Comparison of ENCODE assay signal across 9 mouse cellular contexts in genomic region chr7:143004727-143005343, GRCm38 (mm10). TPM values are rescaled to one million over a fixed set of nuclear protein-coding genes. Genes with fewer than 3 reads are reported as not detected.
DNase-seq lines count a peak whose midpoint lies in the region; ATAC-seq and TF ChIP-seq lines count a peak whose summit lies in the region.
"Had no signal": no experiment of that assay in that cellular context is flagged by ENCODE, and none has a peak within 500 bp of the region (broad histone marks: within the 10 kb centered on the region; RNA-seq: fewer than 3 reads in every experiment).

TSS of gene Tspan32 (plus strand) at chr7:143005046.

- TF ChIP-seq CTCF in olfactory bulb, adult 2 months (IDR thresholded peaks at IDR 0.05; ENCODE audit: insufficient read depth, low read depth, low read length) = no peak
- TF ChIP-seq CTCF in layer of hippocampus, adult 2 months (conservative IDR thresholded peaks at IDR 0.05) = no peak

- ATAC-seq in liver, embryonic 11.5 days (replicated peaks; ENCODE audit: low FRiP score) = peak; percentile 78

- 36% methylated on average over 4 of the region's 4 CpGs for WGBS in liver, embryonic 11.5 days
- WGBS in olfactory bulb, adult 2 months = 81% methylated on average over 4 of the region's 4 CpGs

- H3K36me3 ChIP-seq in liver, embryonic 11.5 days (ENCODE audit: control insufficient read depth, insufficient read depth, low read length) = no peaks in the 10 kb centered on the region

- peak within 1 kb of the TSS; percentile 60 for H3K4me3 ChIP-seq in liver, embryonic 11.5 days (ENCODE audit: low read depth, low read length)
- H3K4me3 ChIP-seq in olfactory bulb, adult 2 months (ENCODE audit: insufficient read depth, low read depth, low read length) = no peak within 1 kb of the TSS
- no peak within 1 kb of the TSS for H3K4me3 ChIP-seq in layer of hippocampus, adult 2 months

- H3K9ac ChIP-seq in liver, embryonic 11.5 days (ENCODE audit: low read depth, low read length) = peak within 1 kb of the TSS; percentile 87

- H3K9me3 ChIP-seq in liver, embryonic 11.5 days (ENCODE audit: control insufficient read depth, low read length) = no peaks in the 10 kb centered on the region

- DNase-seq in CD8-positive naive resting alpha-beta T cell, adult 2 months (ENCODE audit: low read depth in 2 of 2, low spot score in 2 of 2) = peak; percentile 39 to 56
- peak; percentile 72 for DNase-seq in T-cell, adult 2 months (ENCODE audit: low spot score)
- DNase-seq in liver, embryonic 11.5 days (ENCODE audit: low spot score) = peak; percentile 73
- DNase-seq in adrenal gland, adult 2 months = no peak
- DNase-seq in layer of hippocampus, adult 2 months (ENCODE audit: low spot score in 2 of 2) = no peak
- DNase-seq in cerebellum, postnatal 36 days = no peak
- DNase-seq: cerebellum, postnatal 25 days; kidney, postnatal 36 days had no signal

- H3K27me3 ChIP-seq in liver, embryonic 11.5 days (replicated peaks; ENCODE audit: control insufficient read depth, insufficient read depth, low read length) = no peaks in the 10 kb centered on the region

- H3K4me2 ChIP-seq in liver, embryonic 11.5 days = peak within 1 kb of the TSS; percentile 90

- peak within 1 kb of the TSS; percentile 100 for H3K27ac ChIP-seq in liver, embryonic 11.5 days (ENCODE audit: low read depth, low read length)
- H3K27ac ChIP-seq in olfactory bulb, adult 2 months (ENCODE audit: insufficient read depth, low read depth, low read length) = no peak within 1 kb of the TSS
- no peak within 1 kb of the TSS for H3K27ac ChIP-seq in layer of hippocampus, adult 2 months

- TF ChIP-seq POLR2A in olfactory bulb, adult 2 months (IDR thresholded peaks at IDR 0.05; ENCODE audit: insufficient read depth, low read depth, low read length) = no peak

- peaks cover 38% of the 10 kb centered on the region for H3K4me1 ChIP-seq in liver, embryonic 11.5 days (replicated peaks; ENCODE audit: control insufficient read depth, insufficient read depth, low read length)
- peaks cover 22% of the 10 kb centered on the region for H3K4me1 ChIP-seq in olfactory bulb, adult 2 months (ENCODE audit: control insufficient read depth, insufficient read depth, low read length)

RNA-seq across cellular contexts. Expression of gene Tspan32, which starts in this region (rescaled TPM):
- polyA plus RNA-seq in liver, embryonic 11.5 days (2014; fragmentation: Nextera tagmentation; extraction: Ambion mirVana) = 115 and 118 TPM in 2 replicates
- not detected in 2 replicates for polyA plus RNA-seq in olfactory bulb, adult 2 months (2012; ENCODE audit: insufficient read depth, insufficient read length, low replicate concordance, missing spikeins)
- under 1 TPM; 0.49 to 0.62 TPM for total RNA-seq in adrenal gland, adult 2 months (2021)
- 0.83 and 1.4 TPM in 2 replicates for polyA plus RNA-seq in adrenal gland, adult 2 months (2012; rRNA removed)
- under 1 TPM in 1 of 2 experiments, not detected in 1; 0.36 TPM for total RNA-seq in layer of hippocampus, adult 2 months (2021)

Comparison
In these comparisons a context has a peak if more than half of its experiments do, and no peak if none do; other contexts are left out.
1. RNA of gene Tspan32 (polyA plus RNA-seq): 115 to 118 TPM in liver, embryonic 11.5 days and not detected in olfactory bulb, adult 2 months; 0.83 to 1.4 TPM in adrenal gland, adult 2 months; every median in the first group is over 10 times any median in the second.
2. DNase-seq: peak in CD8-positive naive resting alpha-beta T cell, adult 2 months (2 of 2), T-cell, adult 2 months (single experiment) and liver, embryonic 11.5 days (single experiment); none in adrenal gland, adult 2 months (single experiment), layer of hippocampus, adult 2 months (0 of 2) and cerebellum, postnatal 36 days (0 of 2).